18 mouse cellular contexts compared by ENCODE assay signal in the genomic region with DNA sequence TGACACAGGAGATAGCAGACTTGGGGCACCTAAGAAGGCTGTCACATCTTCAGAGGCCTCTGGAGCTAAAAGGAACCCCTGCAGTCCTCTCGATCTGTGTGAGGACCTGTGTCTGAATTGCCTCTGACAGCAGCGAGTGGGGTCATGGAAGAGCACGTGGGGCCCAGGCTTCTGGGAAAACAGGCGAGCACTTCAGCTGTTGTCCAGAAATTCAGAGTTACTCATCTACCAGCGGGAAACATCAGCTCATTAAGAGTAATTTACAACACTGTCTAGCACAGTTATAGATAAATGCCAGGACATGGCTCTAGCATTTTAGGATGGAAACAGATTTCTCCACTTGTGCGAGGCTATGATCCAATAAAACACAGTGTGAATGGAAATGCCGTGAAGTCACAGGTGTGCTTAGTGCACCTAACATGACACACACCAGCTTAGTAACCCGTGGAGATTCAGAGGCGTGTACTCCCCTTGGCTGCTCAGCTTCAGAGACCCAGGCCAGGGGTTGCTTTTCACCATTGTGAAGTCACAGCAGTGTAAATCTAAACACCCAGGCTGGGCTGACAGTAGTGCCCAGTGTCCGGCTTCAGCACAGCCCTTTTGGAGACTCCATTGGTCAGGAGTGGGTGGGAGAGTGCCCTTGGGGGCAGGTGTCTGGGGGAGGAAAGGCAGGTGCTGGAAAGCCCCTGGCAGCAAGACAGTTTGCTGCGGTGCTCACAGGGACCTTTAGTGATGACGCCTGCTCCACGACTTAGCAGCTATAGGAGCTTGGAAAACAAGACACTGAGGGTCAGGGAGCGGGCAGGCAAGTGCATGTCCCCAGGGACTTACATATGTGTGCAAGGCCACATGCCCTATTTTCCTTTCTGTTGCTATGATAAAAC. TPM values are rescaled to one million over a fixed set of nuclear protein-coding genes. Genes with fewer than 3 reads are reported as not detected.
DNase-seq lines count a peak whose midpoint lies in the region; ATAC-seq and TF ChIP-seq lines count a peak whose summit lies in the region.
"Had no signal": no experiment of that assay in that cellular context is flagged by ENCODE, and none has a peak within 500 bp of the region (broad histone marks: within the 10 kb centered on the region; RNA-seq: fewer than 3 reads in every experiment).

No protein-coding gene starts in this region.

- peak overlapping the region; percentile 33 for H3K27ac ChIP-seq in intestine, embryonic 14.5 days (ENCODE audit: low read depth)
- no peak overlapping the region for H3K27ac ChIP-seq in intestine, postnatal 0 days (ENCODE audit: low read depth, low read length)
- peak overlapping the region; percentile 62 for H3K27ac ChIP-seq in embryonic facial prominence, embryonic 13.5 days
- H3K27ac ChIP-seq: liver, embryonic 15.5 days had no signal

- no peak overlapping the region for H3K4me2 ChIP-seq in intestine, embryonic 14.5 days (ENCODE audit: low read length)
- no peak overlapping the region for H3K4me2 ChIP-seq in intestine, postnatal 0 days (replicated peaks; ENCODE audit: low read depth)
- H3K4me2 ChIP-seq in embryonic facial prominence, embryonic 13.5 days: no peak overlapping the region
- H3K4me2 ChIP-seq: liver, embryonic 15.5 days had no signal

- TF ChIP-seq CTCF in intestine, postnatal 0 days (IDR thresholded peaks at IDR 0.05; ENCODE audit: low read depth): no peak
- TF ChIP-seq CTCF in E14TG2a.4 (conservative IDR thresholded peaks at IDR 0.05; ENCODE audit: low read length): no peak

- H3K4me3 ChIP-seq in intestine, embryonic 14.5 days (ENCODE audit: low read depth, low read length): no peak overlapping the region
- H3K4me3 ChIP-seq in intestine, postnatal 0 days (ENCODE audit: low read depth, low read length): no peak overlapping the region
- H3K4me3 ChIP-seq in E14TG2a.4 (replicated peaks; ENCODE audit: low read length): peak overlapping the region; percentile 52; the same call in 1 of the 2 replicates
- H3K4me3 ChIP-seq in embryonic facial prominence, embryonic 13.5 days: no peak overlapping the region
- H3K4me3 ChIP-seq: liver, embryonic 15.5 days had no signal

- H3K9ac ChIP-seq in intestine, embryonic 14.5 days (ENCODE audit: low read length): no peak overlapping the region
- H3K9ac ChIP-seq in intestine, postnatal 0 days (ENCODE audit: low read depth, low read length): no peak overlapping the region
- no peak overlapping the region for H3K9ac ChIP-seq in embryonic facial prominence, embryonic 13.5 days
- H3K9ac ChIP-seq: liver, embryonic 15.5 days had no signal

- ATAC-seq in intestine, embryonic 14.5 days (replicated peaks; ENCODE audit: low FRiP score, low TSS enrichment, low read depth): no peak
- ATAC-seq in intestine, postnatal 0 days: no peak
- ATAC-seq in embryonic facial prominence, embryonic 13.5 days (ENCODE audit: insufficient number of reproducible peaks, insufficient read depth, low FRiP score, low TSS enrichment, low read depth): no peak
- ATAC-seq: activated CD4-positive, CD25-positive, alpha-beta regulatory T cell, adult 4 months had no signal

- H3K4me1 ChIP-seq in intestine, embryonic 14.5 days (replicated peaks; ENCODE audit: control insufficient read depth, insufficient read depth, low read length): peaks cover 38% of the 10 kb centered on the region
- peaks cover 15% of the 10 kb centered on the region; the same call in 1 of the 2 replicates for H3K4me1 ChIP-seq in intestine, postnatal 0 days (replicated peaks; ENCODE audit: control insufficient read depth, insufficient read depth, low read length)
- H3K4me1 ChIP-seq in E14TG2a.4 (replicated peaks; ENCODE audit: low read depth, low read length): peaks cover 58% of the 10 kb centered on the region
- H3K4me1 ChIP-seq in embryonic facial prominence, embryonic 13.5 days: peaks cover 45% of the 10 kb centered on the region

- H3K9me3 ChIP-seq in intestine, embryonic 14.5 days (ENCODE audit: control insufficient read depth, low read length): no peaks in the 10 kb centered on the region
- H3K9me3 ChIP-seq in intestine, postnatal 0 days (ENCODE audit: control insufficient read depth): no peaks in the 10 kb centered on the region
- H3K9me3 ChIP-seq in E14TG2a.4 (ENCODE audit: low read length): no peaks in the 10 kb centered on the region
- no peaks in the 10 kb centered on the region for H3K9me3 ChIP-seq in embryonic facial prominence, embryonic 13.5 days
- H3K9me3 ChIP-seq: forebrain, embryonic 10.5 days; hindbrain, embryonic 10.5 days; liver, embryonic 15.5 days had no signal

- no peaks in the 10 kb centered on the region for H3K27me3 ChIP-seq in intestine, embryonic 14.5 days (replicated peaks; ENCODE audit: control insufficient read depth, insufficient read depth, low read length)
- H3K27me3 ChIP-seq in intestine, postnatal 0 days (replicated peaks; ENCODE audit: control insufficient read depth, insufficient read depth, low read length): no peaks in the 10 kb centered on the region
- H3K27me3 ChIP-seq in E14TG2a.4 (ENCODE audit: insufficient read depth, low read length): peaks cover 4% of the 10 kb centered on the region; the same call in 1 of the 2 replicates
- no peaks in the 10 kb centered on the region for H3K27me3 ChIP-seq in embryonic facial prominence, embryonic 13.5 days
- H3K27me3 ChIP-seq: liver, embryonic 15.5 days had no signal

- WGBS in intestine, embryonic 14.5 days: 33% methylated on average over 14 of the region's 14 CpGs
- 44% methylated on average over 14 of the region's 14 CpGs for WGBS in intestine, postnatal 0 days
- WGBS in embryonic facial prominence, embryonic 13.5 days: 49% methylated on average over 14 of the region's 14 CpGs

- no peaks in the 10 kb centered on the region for H3K36me3 ChIP-seq in intestine, embryonic 14.5 days (ENCODE audit: control insufficient read depth, insufficient read depth, low read length)
- no peaks in the 10 kb centered on the region for H3K36me3 ChIP-seq in intestine, postnatal 0 days (ENCODE audit: control insufficient read depth, insufficient read depth)
- no peaks in the 10 kb centered on the region for H3K36me3 ChIP-seq in E14TG2a.4 (ENCODE audit: insufficient read depth, low read length)
- H3K36me3 ChIP-seq in embryonic facial prominence, embryonic 13.5 days: no peaks in the 10 kb centered on the region
- H3K36me3 ChIP-seq: forebrain, embryonic 10.5 days; hindbrain, embryonic 10.5 days; liver, embryonic 15.5 days had no signal

- DNase-seq in intestine, embryonic 14.5 days (ENCODE audit: low spot score): peak; percentile 50
- DNase-seq in kidney, postnatal 36 days: peak; percentile 22 to 37
- DNase-seq in right cerebral cortex, postnatal 4 days: no peak
- DNase-seq in layer of hippocampus, adult 9-11 months: no peak
- DNase-seq: cerebellum, adult 11-12 months; right cerebral cortex, adult 18-20 months; thymus, adult 2 months had no signal

RNA-seq across cellular contexts. Expression of a gene that starts 9.3 kb away (rescaled TPM):
- polyA plus RNA-seq in intestine, embryonic 14.5 days (2014; fragmentation: Nextera tagmentation; extraction: Ambion mirVana): not detected in 2 replicates
- polyA plus RNA-seq in intestine, postnatal 0 days (2015; fragmentation: Nextera tagmentation; extraction: Ambion mirVana): not detected in 2 replicates
- polyA plus RNA-seq in embryonic facial prominence, embryonic 13.5 days (2015; fragmentation: Nextera tagmentation; extraction: Ambion mirVana): 0.15 TPM in 1 of 2 replicates, not detected in the other
- polyA plus RNA-seq: activated CD4-positive, CD25-positive, alpha-beta regulatory T cell, adult 4 months; cortical plate, adult 2 months; forebrain, embryonic 10.5 days; hindbrain, embryonic 10.5 days; large intestine, adult 2 months; limb, embryonic 11.5 days; neural tube, embryonic 14.5 days; thymus, adult 2 months had no signal

RNA-seq across cellular contexts. Expression of a gene that starts 32.0 kb away (rescaled TPM):
- 31.0 and 32.9 TPM in 2 replicates for polyA plus RNA-seq in intestine, embryonic 14.5 days (2014; fragmentation: Nextera tagmentation; extraction: Ambion mirVana)
- 13.1 and 13.5 TPM in 2 replicates for polyA plus RNA-seq in intestine, postnatal 0 days (2015; fragmentation: Nextera tagmentation; extraction: Ambion mirVana)
- polyA plus RNA-seq in embryonic facial prominence, embryonic 13.5 days (2015; fragmentation: Nextera tagmentation; extraction: Ambion mirVana): 20.9 and 21.7 TPM in 2 replicates

RNA-seq across cellular contexts. Expression of a gene that starts 38.7 kb away (rescaled TPM):
- 1.4 and 2.2 TPM in 2 replicates for polyA plus RNA-seq in intestine, embryonic 14.5 days (2014; fragmentation: Nextera tagmentation; extraction: Ambion mirVana)
- polyA plus RNA-seq in intestine, postnatal 0 days (2015; fragmentation: Nextera tagmentation; extraction: Ambion mirVana): 0.98 and 1.2 TPM in 2 replicates
- polyA plus RNA-seq in embryonic facial prominence, embryonic 13.5 days (2015; fragmentation: Nextera tagmentation; extraction: Ambion mirVana): 0.47 and 0.63 TPM in 2 replicates

Comparison
In these comparisons a context has a peak if more than half of its experiments do, and no peak if none do; other contexts are left out.
1. DNase-seq: peak in intestine, embryonic 14.5 days (single experiment) and kidney, postnatal 36 days (2 of 2); none in right cerebral cortex, postnatal 4 days (single experiment) and layer of hippocampus, adult 9-11 months (single experiment).